Mouse (Mus musculus): ENCODE results near the gene Chaf1b. TPM values are rescaled to one million over a fixed set of nuclear protein-coding genes. Genes with fewer than 3 reads are reported as not detected.
A peak's percentile ranks its signal among the peaks of the same experiment; 100 is the strongest.

The Chaf1b gene
- total RNA-seq, 1 experiment from 2014 or later: 85.7 TPM

- ATAC-seq (replicated peaks; ENCODE audit: low read depth, poor library complexity, severe bottlenecking): no peak
Observed at GRCm38 (mm10) chr16:93912158-93912557, 28.5 kb downstream of the Chaf1b start.

DNA sequence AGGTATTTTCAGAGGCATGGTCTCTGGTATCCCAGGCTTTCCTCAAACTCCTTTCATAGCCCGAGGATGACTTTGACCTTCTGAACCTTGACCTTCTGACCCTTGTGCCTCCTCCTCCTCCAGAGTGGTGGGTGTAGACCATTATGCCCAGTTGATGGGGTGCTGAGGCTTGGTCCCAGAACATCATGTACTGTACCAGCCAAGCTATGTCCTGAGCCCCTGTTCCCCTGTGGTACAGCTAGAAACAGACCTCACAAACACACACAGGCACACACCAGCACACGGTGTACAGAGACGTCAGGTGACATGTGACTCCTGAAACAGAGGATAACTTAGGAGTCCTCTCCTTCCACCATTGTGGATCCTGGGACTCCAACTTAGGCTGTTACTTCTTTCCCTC is 29.1 kb downstream of the Chaf1b start:
- no peak for ATAC-seq (replicated peaks; ENCODE audit: low read depth, poor library complexity, severe bottlenecking)

DNA sequence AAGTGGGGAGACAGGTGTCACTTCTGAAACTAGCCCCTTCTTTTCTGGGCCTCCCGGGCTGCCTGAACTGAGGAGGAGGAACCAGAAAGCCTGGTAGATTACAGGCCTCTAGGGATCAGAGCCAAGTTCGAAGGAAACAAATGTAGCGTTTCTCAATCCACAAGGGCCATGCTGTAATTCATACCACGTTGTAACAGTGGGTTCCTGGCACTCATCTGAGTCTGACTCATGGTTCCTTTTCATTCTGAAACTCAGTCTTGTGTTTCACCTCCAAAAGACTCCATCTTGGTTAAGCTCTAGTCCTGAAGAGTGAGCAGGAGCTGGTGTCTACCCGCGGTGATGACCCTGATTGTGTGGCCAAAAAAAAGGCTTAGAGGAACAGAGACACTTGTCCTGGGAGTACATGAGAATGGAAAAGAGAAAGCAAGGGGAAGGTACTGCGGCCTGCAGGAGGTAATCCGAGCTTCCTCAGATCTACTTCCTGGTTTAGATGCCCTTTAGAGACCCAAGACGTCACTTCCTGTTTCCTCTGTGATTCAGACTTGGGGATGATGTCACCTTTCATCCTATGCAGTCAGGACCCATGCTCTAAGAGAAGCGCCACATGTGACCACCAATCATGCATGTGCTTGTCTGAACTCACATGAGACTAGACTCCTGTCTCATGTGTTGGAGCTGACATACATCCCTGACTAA is 30.3 kb downstream of the Chaf1b start:
- peak; percentile 39 for ATAC-seq (replicated peaks; ENCODE audit: low read depth, poor library complexity, severe bottlenecking)

DNA sequence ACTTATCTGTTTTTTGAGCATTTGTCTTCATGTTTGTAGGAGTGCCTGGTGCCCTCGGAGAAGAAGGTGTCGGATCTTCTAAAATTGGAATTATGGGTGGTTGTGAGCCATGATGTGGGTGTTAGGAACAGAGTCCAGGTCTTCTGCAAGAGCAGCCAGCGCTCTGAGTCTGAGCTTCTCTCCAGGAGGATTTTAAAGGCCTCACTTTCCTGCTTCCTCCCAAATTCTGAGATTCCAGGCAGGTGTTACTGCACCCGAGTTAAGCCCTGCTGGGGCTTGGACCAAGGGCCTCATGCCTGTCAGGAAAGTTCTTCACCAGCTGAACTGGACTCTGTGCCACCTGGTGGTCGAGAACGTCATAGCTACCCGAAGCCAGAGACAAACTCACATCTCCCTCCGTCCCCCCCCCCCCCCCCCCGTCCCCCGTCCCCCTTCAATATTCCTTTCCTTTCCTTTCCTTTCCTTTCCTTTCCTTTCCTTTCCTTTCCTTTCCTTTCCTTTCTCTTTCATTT is 31.7 kb downstream of the Chaf1b start:
- ATAC-seq (replicated peaks; ENCODE audit: low read depth, poor library complexity, severe bottlenecking): 0 out of 2 replicates have a peak, but pooled peaks have one; percentile 29

- ATAC-seq (replicated peaks; ENCODE audit: low read depth, poor library complexity, severe bottlenecking): peak; percentile 84
Observed at GRCm38 (mm10) chr16:93917712-93918678, 34.3 kb downstream of the Chaf1b start.

- 0 out of 2 replicates have a peak, but pooled peaks have one; percentile 2 for ATAC-seq (replicated peaks; ENCODE audit: low read depth, poor library complexity, severe bottlenecking)
Observed at GRCm38 (mm10) chr16:93918679-93919060, 35.0 kb downstream of the Chaf1b start.

DNA sequence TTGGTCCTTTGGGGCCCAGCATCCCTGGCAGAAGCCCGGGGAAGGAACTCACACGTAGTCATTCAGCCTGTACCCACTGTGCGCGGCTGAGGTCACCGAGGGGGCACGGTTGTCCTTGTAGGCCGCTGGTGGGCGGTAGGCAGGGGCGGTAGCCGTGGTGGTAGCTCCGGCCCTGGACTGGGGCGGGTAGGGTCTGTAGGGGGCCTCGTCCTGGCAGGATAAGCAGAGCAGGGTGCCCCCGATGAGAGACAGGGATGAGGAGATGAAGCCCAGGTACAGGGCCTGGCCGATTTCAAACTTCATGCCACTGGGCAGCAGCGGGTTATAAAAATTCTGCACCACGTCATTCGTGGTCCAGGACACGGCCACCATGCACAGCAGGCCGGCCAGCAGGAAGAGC is 35.5 kb downstream of the Chaf1b start:
- ATAC-seq (replicated peaks; ENCODE audit: low read depth, poor library complexity, severe bottlenecking): no peak

GRCm38 (mm10) chr16:93920673-93921072 is 37.0 kb downstream of the Chaf1b start:
- no peak for ATAC-seq (replicated peaks; ENCODE audit: low read depth, poor library complexity, severe bottlenecking)

- ATAC-seq (replicated peaks; ENCODE audit: low read depth, poor library complexity, severe bottlenecking): no peak
Observed at GRCm38 (mm10) chr16:93922835-93923389, 39.2 kb downstream of the Chaf1b start.

DNA sequence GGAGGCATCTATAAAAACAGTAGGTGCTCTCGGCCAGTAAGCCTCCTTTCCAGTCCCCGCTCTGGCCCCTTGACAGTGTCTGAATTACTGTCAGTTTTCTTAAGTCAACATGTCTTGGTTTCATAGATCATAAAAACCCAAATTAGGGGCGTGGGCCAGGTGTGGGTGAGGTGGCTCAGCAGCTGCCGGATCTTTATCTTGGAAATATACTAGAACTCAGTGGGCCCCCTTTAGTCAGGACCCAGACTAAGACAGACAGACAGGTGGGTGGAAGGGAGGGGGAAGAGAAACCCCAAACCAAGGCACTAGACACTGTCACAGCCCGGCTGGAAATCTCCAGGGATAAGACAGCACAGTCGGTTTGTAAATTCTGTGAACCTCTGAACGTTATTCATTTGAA is 40.1 kb downstream of the Chaf1b start:
- ATAC-seq (replicated peaks; ENCODE audit: low read depth, poor library complexity, severe bottlenecking): no peak

DNA sequence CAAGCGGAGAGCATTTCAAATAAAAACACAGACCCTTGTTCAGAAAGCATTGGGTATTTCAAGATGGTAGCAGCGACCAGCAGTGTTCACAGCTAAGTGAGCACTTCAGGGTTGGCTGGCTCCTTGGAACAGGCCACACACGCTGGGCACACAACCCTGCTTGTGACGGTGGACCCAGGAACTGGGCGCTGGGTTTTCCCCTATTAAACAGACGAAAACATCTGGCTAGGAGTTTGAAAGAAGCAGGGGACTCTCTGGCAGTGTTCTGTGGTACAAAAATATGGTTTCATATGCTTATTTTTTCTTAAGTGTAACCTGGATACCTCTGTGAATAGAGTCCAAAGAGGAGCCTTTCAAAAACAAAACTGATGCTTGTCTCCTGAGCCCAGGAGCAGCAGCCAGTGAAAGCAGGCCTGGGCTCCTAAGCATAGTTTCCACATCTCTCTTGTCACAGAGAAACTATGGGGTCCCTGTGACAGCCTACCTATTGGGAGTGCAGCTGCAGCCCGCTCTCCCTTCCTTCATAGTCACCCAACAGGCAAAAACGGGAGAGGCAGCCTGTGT is 42.1 kb downstream of the Chaf1b start:
- no peak for ATAC-seq (replicated peaks; ENCODE audit: low read depth, poor library complexity, severe bottlenecking)

- no peak for ATAC-seq (replicated peaks; ENCODE audit: low read depth, poor library complexity, severe bottlenecking)
Observed at GRCm38 (mm10) chr16:93929370-93930032, 45.8 kb downstream of the Chaf1b start.

GRCm38 (mm10) chr16:93932185-93933168 is 48.8 kb downstream of the Chaf1b start:
- ATAC-seq (replicated peaks; ENCODE audit: low read depth, poor library complexity, severe bottlenecking): no peak

GRCm38 (mm10) chr16:93934588-93934987 is 50.9 kb downstream of the Chaf1b start:
- ATAC-seq (replicated peaks; ENCODE audit: low read depth, poor library complexity, severe bottlenecking): no peak

DNA sequence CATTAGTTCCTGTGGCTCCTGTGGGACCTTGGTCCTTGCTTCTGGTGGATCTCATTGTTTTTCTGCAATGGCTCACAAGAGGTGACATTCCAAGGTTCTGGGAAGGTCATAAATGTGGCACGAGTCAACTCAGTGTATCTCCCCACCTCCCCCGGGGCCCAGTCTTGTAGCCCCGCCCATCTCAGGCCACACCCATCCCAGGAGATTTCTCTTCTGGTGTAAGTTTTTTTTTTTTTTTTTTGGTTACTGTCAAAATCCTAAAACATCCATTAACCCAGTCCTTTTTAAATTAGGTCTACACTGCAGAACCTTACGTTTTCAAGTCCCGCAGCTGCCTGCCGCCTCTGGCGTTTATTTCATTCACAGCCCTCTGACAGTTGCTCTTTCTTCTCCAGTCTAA is 51.3 kb downstream of the Chaf1b start:
- ATAC-seq (replicated peaks; ENCODE audit: low read depth, poor library complexity, severe bottlenecking): peak; percentile 57

GRCm38 (mm10) chr16:93938400-93938846 is 54.7 kb downstream of the Chaf1b start:
- peak; percentile 48 for ATAC-seq (replicated peaks; ENCODE audit: low read depth, poor library complexity, severe bottlenecking)

GRCm38 (mm10) chr16:93939961-93940360 is 56.3 kb downstream of the Chaf1b start:
- ATAC-seq (replicated peaks; ENCODE audit: low read depth, poor library complexity, severe bottlenecking): no peak

GRCm38 (mm10) chr16:93941781-93942567 is 58.3 kb downstream of the Chaf1b start:
- ATAC-seq (replicated peaks; ENCODE audit: low read depth, poor library complexity, severe bottlenecking): no peak
